Mouse (Mus musculus): Measurements from ENCODE around the gene Hdgfl2. TPM values are rescaled to one million over a fixed set of nuclear protein-coding genes. Genes with fewer than 3 reads are reported as not detected.

Hdgfl2 gene
- polyA plus RNA-seq, 1 experiment from 2014 or later = 173 TPM

DNA sequence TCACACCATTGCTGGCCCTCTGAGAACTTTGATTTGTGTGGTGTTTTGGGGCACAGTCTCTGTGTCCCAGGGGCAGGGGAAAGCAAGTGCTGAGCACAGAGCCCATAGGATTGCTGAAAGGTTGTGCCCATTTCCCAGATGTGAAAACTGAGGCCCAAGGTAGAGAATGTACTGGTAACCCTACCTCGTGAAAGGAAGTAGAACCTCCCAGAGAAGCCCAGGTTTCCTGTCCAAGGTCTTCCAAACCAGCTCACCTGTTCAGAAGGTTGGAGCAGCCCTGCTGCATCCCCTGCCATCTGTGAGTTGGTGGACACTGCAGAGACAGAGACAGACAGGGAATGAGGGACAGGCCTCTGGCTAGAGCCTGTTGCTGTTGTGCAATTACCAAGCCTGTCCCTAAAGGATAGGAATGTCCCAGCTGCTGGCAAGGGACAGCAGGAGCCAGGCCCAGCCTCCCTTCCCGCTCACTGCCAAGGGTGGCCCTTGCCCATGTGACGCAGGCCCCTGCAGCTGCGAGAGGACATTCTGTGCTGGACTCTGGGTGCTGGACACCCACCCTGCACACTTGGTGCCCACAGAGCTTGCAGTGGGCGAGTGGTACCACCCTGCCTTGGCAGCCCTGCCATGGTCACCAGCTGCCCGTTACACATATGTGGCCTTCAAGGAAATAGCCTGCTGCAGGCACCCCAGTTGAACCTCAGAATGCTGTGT is 29.1 kb downstream of the Hdgfl2 start:
- H3K27me3 ChIP-seq = no peaks in the 10 kb centered on the region
- no peak for ATAC-seq (ENCODE audit: insufficient number of reproducible peaks, insufficient read depth, low FRiP score, low TSS enrichment)
- peaks cover 5% of the 10 kb centered on the region for H3K36me3 ChIP-seq
- no peak overlapping the region for H3K9ac ChIP-seq
- no peak overlapping the region for H3K27ac ChIP-seq
- no peaks in the 10 kb centered on the region for H3K4me1 ChIP-seq
- H3K4me2 ChIP-seq (replicated peaks) = no peak overlapping the region
- no peak overlapping the region for H3K4me3 ChIP-seq
- 77% methylated on average over 6 of the region's 6 CpGs for WGBS
- H3K9me3 ChIP-seq = no peaks in the 10 kb centered on the region

DNA sequence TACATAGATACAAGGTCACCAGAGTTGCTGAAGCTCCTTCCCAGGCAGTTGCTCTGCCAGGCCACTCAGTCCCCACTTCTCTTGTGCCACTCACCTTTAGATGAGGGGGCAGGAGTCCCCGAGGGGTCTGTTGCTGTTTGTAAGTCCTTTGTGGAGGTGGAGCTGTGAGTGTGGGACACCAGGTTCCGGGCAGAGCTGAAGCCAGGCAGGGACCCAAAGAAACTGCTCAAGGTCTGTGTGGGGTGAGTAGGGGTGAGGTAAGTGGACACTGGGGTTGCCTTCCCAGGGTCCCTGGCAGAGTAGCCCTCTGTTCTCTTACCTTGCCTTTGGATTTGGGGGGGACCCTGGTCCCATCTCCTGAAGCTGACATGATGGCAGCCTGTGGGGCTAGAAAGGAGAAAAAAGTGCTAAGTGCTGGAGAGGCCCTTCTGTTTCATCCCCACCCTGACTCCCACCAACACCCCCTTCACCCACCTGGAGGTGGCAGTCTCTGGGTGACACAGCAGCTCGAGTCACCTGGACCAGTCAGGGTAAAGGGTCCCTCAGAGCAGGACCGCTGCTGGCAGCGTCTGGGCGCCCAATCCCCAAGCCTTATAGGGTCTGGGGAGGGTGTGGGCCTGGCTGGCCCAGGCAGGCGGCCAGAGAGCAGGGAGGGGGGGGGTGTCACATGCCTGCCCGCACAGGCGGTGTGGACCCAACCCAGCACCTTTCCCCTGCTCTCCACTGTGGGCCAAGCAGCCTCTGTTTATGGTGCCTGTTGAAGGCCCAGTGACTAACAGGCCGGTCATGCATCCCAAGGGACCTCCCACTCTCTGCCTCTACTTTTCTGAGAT is 30.0 kb downstream of the Hdgfl2 start, which contains the start of gene Plin4:
Plin4 (minus strand) TSS at position 585 of the 833 bp plus-strand sequence.
- Histone ChIP-seq H3K4me1 (no peaks in the 10 kb centered on the region), H3K4me3 (no peak within 1 kb of the TSS)
- no peak for ATAC-seq (ENCODE audit: insufficient number of reproducible peaks, insufficient read depth, low FRiP score, low TSS enrichment)

DNA sequence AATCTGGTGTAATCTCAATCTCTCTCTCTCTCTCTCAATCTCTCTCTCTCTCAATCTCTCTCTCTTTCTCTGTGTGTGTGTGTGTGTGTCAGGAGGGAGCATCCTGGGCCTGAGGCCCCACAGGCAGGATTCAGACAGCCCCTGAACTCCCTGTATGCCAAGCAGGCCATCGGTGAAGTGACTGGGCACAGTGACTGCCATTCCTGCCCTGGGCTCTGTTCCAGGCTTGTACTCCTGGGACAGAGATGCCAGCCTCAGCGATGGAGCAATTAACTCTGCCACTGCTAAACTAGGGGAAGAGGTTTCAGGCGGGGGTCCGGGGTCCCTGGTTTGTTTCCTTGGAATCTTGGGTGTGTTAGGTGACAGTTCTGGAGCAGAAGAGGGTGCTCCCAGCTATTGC is 31.1 kb downstream of the Hdgfl2 start:
- Histone ChIP-seq H3K27me3 (no peaks in the 10 kb centered on the region), H3K9ac (no peak overlapping the region), H3K4me1 (no peaks in the 10 kb centered on the region), H3K27ac (no peak overlapping the region), H3K9me3 (no peaks in the 10 kb centered on the region), H3K4me2 (replicated peaks) (no peak overlapping the region), H3K4me3 (no peak overlapping the region), H3K36me3 (no peaks in the 10 kb centered on the region; the same call in 1 of the 2 replicates)
- 77% methylated on average over 4 of the region's 4 CpGs for WGBS
- no peak for ATAC-seq (ENCODE audit: insufficient number of reproducible peaks, insufficient read depth, low FRiP score, low TSS enrichment)

More for the DNA sequence above, 30.0 kb downstream of the Hdgfl2 start, which contains the start of gene Plin4:
- Histone ChIP-seq H3K36me3 (no peaks in the 10 kb centered on the region; the same call in 1 of the 2 replicates), H3K27ac (no peak within 1 kb of the TSS), H3K9ac (no peak within 1 kb of the TSS), H3K4me2 (replicated peaks) (no peak within 1 kb of the TSS), H3K9me3 (no peaks in the 10 kb centered on the region), H3K27me3 (no peaks in the 10 kb centered on the region)
- 70% methylated on average over 9 of the region's 10 CpGs for WGBS

DNA sequence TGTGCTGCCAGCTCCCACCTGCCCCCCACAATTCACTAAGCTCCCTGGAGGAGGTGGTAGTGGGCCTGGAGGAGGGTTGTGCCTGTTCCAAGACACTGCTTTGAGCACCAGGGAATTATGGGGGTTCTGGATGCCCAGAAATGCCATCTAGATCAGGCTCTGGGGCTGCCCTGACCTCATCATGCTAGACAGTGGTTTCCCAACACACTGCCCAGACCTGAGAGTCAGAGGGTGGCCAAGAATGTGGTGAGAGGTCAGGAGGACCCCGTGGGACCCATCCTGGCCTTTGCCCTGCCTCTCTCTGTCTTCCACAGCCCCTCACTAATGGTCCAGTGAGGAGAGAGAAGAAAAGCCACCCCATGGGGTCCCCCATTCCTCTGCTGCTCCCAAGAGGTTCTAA is 31.6 kb downstream of the Hdgfl2 start:
- H3K27ac ChIP-seq = no peak overlapping the region
- no peak overlapping the region for H3K9ac ChIP-seq
- H3K27me3 ChIP-seq = no peaks in the 10 kb centered on the region
- H3K4me1 ChIP-seq = no peaks in the 10 kb centered on the region
- H3K36me3 ChIP-seq = no peaks in the 10 kb centered on the region; the same call in 1 of the 2 replicates
- H3K4me2 ChIP-seq (replicated peaks) = no peak overlapping the region
- H3K9me3 ChIP-seq = no peaks in the 10 kb centered on the region
- H3K4me3 ChIP-seq = no peak overlapping the region
- ATAC-seq (ENCODE audit: insufficient number of reproducible peaks, insufficient read depth, low FRiP score, low TSS enrichment) = no peak
- whole genome bisulfite sequencing = 67% methylated on average over 1 of the region's 1 CpGs

DNA sequence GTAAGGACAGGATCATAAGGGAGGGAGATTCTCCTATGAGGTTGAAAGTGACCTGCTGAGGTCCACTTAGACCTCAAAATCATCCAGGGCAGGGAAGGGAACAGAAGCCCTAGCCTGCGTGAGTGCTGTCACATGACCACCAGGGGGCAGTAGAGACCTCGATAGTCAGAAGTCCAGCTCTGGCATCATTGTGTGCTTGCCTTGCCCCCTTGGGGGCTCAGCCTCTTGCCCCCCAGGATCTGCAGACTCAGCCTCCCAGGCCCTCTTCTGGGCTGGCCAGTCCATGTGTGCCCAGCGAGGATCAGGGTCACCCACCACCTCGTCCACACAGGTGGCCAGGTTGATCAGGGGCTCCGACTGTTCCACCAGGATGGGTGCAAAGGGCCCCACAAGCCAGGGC is 32.4 kb downstream of the Hdgfl2 start:
- H3K36me3 ChIP-seq = no peaks in the 10 kb centered on the region; the same call in 1 of the 2 replicates
- H3K4me3 ChIP-seq = no peak overlapping the region
- H3K9ac ChIP-seq = no peak overlapping the region
- ATAC-seq (ENCODE audit: insufficient number of reproducible peaks, insufficient read depth, low FRiP score, low TSS enrichment) = 0 out of 2 replicates have a peak, but pooled peaks have one; percentile 11
- no peaks in the 10 kb centered on the region for H3K4me1 ChIP-seq
- H3K4me2 ChIP-seq (replicated peaks) = no peak overlapping the region
- WGBS = 40% methylated on average over 5 of the region's 5 CpGs
- no peaks in the 10 kb centered on the region for H3K9me3 ChIP-seq
- H3K27ac ChIP-seq = no peak overlapping the region
- H3K27me3 ChIP-seq = peaks cover 8% of the 10 kb centered on the region

DNA sequence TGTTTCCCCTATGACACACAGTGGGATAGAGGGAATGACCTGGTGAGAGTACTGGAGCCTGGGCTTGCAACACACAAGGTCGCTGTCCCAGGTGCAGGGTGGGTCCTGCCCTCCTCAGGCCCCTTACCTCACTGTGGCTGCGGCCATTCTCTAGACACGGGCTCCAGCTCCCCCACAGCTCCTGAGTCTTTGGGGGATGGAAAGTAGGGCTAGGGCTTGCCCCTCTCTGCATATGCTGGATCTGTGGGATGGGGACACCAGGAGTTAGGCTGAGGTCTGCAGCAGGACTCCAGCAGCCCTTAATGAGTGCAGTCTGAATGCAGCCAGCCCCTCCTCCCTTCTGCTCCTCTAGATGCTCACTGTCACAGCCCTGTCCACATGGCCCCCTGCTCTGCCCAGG is 33.3 kb downstream of the Hdgfl2 start:
- no peaks in the 10 kb centered on the region for H3K9me3 ChIP-seq
- H3K4me2 ChIP-seq (replicated peaks) = no peak overlapping the region
- H3K4me1 ChIP-seq = peaks cover 6% of the 10 kb centered on the region
- no peak overlapping the region for H3K4me3 ChIP-seq
- H3K9ac ChIP-seq = no peak overlapping the region
- H3K27me3 ChIP-seq = peaks cover 16% of the 10 kb centered on the region
- no peaks in the 10 kb centered on the region; the same call in 1 of the 2 replicates for H3K36me3 ChIP-seq
- ATAC-seq (ENCODE audit: insufficient number of reproducible peaks, insufficient read depth, low FRiP score, low TSS enrichment) = no peak
- 78% methylated on average over 3 of the region's 3 CpGs for WGBS
- no peak overlapping the region for H3K27ac ChIP-seq

DNA sequence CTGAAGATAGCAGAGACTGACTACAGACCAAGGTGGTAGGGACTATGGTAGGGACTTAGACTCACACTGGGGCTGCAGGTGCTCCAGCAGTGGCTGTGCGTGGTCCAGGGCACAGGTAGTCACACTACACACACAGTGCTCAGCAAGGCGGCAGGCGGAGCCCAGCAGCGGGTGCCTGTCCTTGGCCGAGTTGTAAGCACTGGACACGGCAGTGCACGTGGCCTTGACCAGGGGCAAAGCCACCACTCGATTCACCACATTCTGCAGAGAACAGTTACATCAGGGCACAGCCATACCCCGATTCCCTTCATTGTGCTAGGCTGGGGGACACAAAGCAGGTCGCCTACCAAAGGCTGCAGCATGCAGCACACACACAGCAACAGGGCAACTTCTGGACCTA is 36.8 kb downstream of the Hdgfl2 start:
- no peak for ATAC-seq (ENCODE audit: insufficient number of reproducible peaks, insufficient read depth, low FRiP score, low TSS enrichment)
- Histone ChIP-seq H3K4me3 (no peak overlapping the region), H3K4me1 (peaks cover 17% of the 10 kb centered on the region), H3K4me2 (replicated peaks) (no peak overlapping the region), H3K9ac (no peak overlapping the region), H3K9me3 (no peaks in the 10 kb centered on the region), H3K36me3 (no peaks in the 10 kb centered on the region; the same call in 1 of the 2 replicates), H3K27me3 (peaks cover 48% of the 10 kb centered on the region), H3K27ac (no peak overlapping the region)
- WGBS = 77% methylated on average over 10 of the region's 10 CpGs

DNA sequence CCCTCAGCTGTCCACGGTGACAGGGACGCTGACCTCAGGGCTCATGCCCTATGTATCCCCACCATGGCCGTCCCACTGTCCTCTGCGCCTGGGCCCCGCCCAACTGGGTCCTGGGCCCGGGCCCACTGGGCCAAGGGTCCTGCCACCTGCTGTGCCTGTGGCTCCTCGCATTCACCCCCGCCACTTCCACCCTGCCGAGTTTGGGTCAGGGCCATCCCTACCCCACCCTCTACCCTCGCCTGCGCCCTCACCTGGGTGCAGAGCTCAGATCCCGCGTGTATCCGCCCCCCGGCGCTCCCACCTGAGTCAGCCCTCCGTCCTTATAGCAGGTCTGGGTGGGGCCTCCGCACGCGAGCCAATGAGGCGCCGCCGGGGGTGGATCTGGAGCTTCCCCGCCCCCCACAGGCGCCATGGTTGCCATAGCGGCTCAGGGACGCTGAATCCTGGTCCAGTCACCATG is 37.8 kb downstream of the Hdgfl2 start, which contains the start of gene Plin5:
Plin5 (minus strand) TSS at position 346 of the 460 bp plus-strand sequence.
- ATAC-seq (ENCODE audit: insufficient number of reproducible peaks, insufficient read depth, low FRiP score, low TSS enrichment) = no peak
- no peaks in the 10 kb centered on the region; the same call in 1 of the 2 replicates for H3K36me3 ChIP-seq
- under 1% methylated on average over 27 of the region's 27 CpGs for WGBS
- H3K9me3 ChIP-seq = peaks cover 3% of the 10 kb centered on the region
- H3K4me2 ChIP-seq (replicated peaks) = peak within 1 kb of the TSS; percentile 49
- H3K4me1 ChIP-seq = peaks cover 17% of the 10 kb centered on the region
- H3K27ac ChIP-seq = no peak within 1 kb of the TSS
- no peak within 1 kb of the TSS for H3K9ac ChIP-seq
- peak within 1 kb of the TSS; percentile 26 for H3K4me3 ChIP-seq
- peaks cover 59% of the 10 kb centered on the region for H3K27me3 ChIP-seq

DNA sequence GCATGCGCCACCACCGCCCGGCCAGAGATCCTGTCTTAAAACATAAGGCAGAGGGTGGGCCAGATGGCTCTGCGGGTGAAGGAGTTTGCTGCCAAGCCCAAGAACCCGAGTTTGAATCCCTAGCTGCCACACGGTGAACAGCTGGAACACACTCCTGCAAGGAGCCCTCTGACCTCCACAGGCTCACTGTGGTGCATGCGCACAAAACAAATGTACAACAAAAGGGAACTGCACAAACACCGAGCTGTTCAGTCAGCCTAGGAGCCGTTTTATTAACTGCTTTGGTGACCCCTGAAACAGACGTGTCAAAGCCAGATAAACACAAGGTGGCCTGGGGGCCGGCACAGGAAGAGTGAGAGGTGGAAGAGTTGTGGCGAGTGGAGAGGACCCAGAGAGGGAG is 40.0 kb downstream of the Hdgfl2 start:
- Histone ChIP-seq H3K4me3 (peak overlapping the region; percentile 9; the same call in 1 of the 2 replicates), H3K9ac (no peak overlapping the region), H3K27ac (no peak overlapping the region), H3K4me2 (replicated peaks) (peak overlapping the region; percentile 2; the same call in 1 of the 2 replicates), H3K9me3 (peaks cover 15% of the 10 kb centered on the region), H3K4me1 (peaks cover 24% of the 10 kb centered on the region), H3K36me3 (no peaks in the 10 kb centered on the region), H3K27me3 (peaks cover 81% of the 10 kb centered on the region)
- 41% methylated on average over 12 of the region's 12 CpGs for WGBS
- no peak for ATAC-seq (ENCODE audit: insufficient number of reproducible peaks, insufficient read depth, low FRiP score, low TSS enrichment)

DNA sequence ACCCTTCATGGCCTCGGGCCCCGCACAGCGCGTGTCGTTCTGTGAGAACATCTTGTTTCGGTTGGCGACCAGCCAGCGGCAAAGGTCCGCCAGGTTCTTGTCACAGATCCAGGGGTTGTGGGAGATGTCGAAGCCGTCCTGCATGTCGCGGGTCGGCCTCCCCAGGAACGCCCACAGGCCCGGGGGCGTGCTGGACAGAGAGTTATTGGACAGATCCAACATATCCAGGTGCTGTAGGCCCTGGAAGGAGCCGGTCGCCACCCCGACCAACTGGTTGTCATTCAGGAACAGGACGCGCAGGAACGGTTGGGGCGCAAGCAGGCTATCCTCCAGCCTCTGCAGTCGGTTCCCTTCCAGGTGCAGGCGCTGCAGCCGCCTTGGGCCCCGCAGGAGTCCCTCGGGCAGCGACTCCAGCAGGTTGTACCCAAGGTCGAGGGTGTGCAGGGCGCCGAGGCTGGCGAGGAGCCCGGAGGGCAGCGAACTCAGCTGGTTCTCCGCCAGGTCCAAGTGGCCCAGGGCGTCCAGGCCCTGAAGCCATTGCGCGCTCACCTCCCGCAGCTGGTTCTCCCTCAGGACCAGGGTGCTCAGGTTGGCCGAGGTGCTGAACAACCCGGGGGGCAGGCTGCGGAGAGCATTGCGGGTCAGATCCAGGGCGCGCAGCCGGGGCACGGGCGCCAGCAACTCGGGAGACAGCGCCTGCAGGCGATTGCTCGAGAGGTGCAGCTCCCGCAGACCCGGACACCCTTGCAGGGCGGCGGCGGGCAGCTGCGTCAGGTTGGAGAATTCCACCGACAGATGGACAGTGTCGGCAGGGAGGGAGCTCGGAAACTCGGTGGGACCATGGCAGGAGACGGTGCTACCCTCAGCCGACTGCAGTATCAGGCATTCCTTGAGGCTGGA is 40.8 kb downstream of the Hdgfl2 start:
- peaks cover 15% of the 10 kb centered on the region for H3K9me3 ChIP-seq
- ATAC-seq (ENCODE audit: insufficient number of reproducible peaks, insufficient read depth, low FRiP score, low TSS enrichment) = no peak
- no peak overlapping the region for H3K9ac ChIP-seq
- H3K27ac ChIP-seq = no peak overlapping the region
- peaks cover 26% of the 10 kb centered on the region for H3K4me1 ChIP-seq
- peak overlapping the region; percentile 22 for H3K4me2 ChIP-seq (replicated peaks)
- 6% methylated on average over 66 of the region's 66 CpGs for WGBS
- H3K36me3 ChIP-seq = no peaks in the 10 kb centered on the region
- H3K27me3 ChIP-seq = peaks cover 85% of the 10 kb centered on the region
- H3K4me3 ChIP-seq = 0 out of 2 replicates have a peak overlapping the region, but pooled peaks have one; percentile 12

DNA sequence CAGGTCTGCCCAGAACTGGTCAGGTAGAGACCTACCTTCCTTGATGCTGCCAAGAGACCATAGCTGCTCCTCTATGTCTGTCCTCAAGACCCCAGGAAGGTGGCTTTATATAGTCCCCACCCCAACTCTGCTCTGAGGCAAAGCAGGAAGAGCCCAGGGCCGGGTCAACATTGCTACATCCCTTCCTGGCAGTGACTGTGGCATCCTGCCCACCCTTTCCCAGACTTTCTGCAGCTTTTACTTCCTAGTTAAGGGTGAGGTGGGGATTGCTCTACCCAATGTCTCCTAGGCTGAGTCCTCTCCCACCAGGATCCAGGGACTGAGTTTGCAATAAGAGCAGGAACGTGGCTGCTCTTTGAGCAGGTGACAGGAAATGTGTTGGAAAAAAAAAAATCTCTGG is 42.4 kb downstream of the Hdgfl2 start, which contains the start of gene Lrg1:
Lrg1 (minus strand) TSS at position 176 of the 400 bp plus-strand sequence.
- H3K4me3 ChIP-seq = no peak within 1 kb of the TSS
- 66% methylated on average over 2 of the region's 2 CpGs for WGBS
- H3K9ac ChIP-seq = no peak within 1 kb of the TSS
- 0 out of 2 replicates have a peak within 1 kb of the TSS, but pooled peaks have one; percentile 22 for H3K4me2 ChIP-seq (replicated peaks)
- peaks cover 77% of the 10 kb centered on the region for H3K27me3 ChIP-seq
- peaks cover 15% of the 10 kb centered on the region for H3K9me3 ChIP-seq
- ATAC-seq (ENCODE audit: insufficient number of reproducible peaks, insufficient read depth, low FRiP score, low TSS enrichment) = no peak
- no peaks in the 10 kb centered on the region for H3K36me3 ChIP-seq
- H3K27ac ChIP-seq = no peak within 1 kb of the TSS
- H3K4me1 ChIP-seq = peaks cover 26% of the 10 kb centered on the region
